ENCODE assay signal across 7 mouse cellular contexts in the genomic region with DNA sequence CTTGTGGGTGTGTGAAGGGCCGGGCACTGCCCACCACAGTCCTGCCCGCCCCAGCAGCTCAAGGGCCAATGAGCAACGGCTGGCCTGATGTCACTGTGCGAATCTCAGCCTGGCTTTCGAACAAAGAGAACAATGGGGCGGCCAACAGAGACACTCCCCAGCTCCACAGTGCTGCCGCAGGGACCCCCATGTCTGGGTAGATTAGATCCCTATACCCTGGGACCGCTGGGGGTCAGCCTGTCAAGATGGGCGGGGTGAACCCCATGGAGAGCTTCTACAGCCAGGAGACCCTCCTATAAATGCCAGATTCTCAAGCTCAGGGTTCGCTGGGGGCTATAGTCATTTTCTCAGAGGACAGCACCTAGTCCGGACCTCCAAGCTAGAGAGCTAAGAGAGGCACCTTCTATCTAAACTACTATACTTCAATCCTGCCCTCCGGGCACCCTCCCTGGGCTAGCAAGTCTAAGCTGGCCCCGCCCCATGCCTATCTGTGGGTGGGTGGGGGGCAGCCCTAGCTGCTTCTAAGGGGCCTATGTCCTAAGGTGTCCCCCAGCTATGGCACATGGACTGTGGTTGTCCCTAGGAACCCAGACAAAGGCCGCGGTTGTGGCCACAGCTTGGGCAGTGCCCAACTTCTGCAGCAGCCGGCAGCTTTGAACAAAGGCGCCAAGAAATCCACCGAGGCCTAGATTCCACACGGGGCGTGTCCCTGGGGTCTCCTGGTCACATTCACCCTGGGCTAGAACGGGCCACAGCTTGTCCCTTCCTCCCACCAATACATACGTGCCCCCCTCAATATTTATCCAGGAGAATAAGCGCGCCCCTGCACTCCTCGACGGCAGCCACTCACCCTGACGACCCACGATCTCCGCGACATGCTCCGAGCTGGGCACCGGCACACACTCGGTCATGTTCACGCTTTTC. TPM values are rescaled to one million over a fixed set of nuclear protein-coding genes. Genes with fewer than 3 reads are reported as not detected.
DNase-seq lines count a peak whose midpoint lies in the region; ATAC-seq and TF ChIP-seq lines count a peak whose summit lies in the region.

No protein-coding gene starts in this region.

- TF ChIP-seq EP300 in lung, postnatal 0 days (IDR thresholded peaks at IDR 0.05) = no peak

- DNase-seq in right cerebral cortex, postnatal 10 days (ENCODE audit: low spot score in 2 of 2) = peak; percentile 72 to 84
- DNase-seq in right cerebral cortex, postnatal 36 days (ENCODE audit: low spot score in 2 of 2) = no peak
- peak; percentile 77 for DNase-seq in embryo, embryonic 9.5 days (ENCODE audit: extremely low spot score)
- DNase-seq in lung, postnatal 0 days (ENCODE audit: low spot score) = peak; percentile 75
- peak; percentile 29 for DNase-seq in yolk sac, embryonic 10.5 days (ENCODE audit: low spot score)
- no peak for DNase-seq in frontal cortex, postnatal 25 days (ENCODE audit: low spot score in 2 of 2)

- H3K4me1 ChIP-seq in hindbrain, embryonic 13.5 days (replicated peaks) = peaks cover 53% of the 10 kb centered on the region
- H3K4me1 ChIP-seq in lung, postnatal 0 days (ENCODE audit: insufficient read depth, low read depth, low read length) = peaks cover 20% of the 10 kb centered on the region; the same call in 1 of the 2 replicates

- H3K4me2 ChIP-seq in hindbrain, embryonic 13.5 days = peak overlapping the region; percentile 100
- H3K4me2 ChIP-seq in lung, postnatal 0 days (replicated peaks; ENCODE audit: low read depth, low read length) = peak overlapping the region; percentile 92

- no peak for TF ChIP-seq CTCF in lung, postnatal 0 days (IDR thresholded peaks at IDR 0.05)

- peaks cover 53% of the 10 kb centered on the region for H3K36me3 ChIP-seq in hindbrain, embryonic 13.5 days
- peaks cover 13% of the 10 kb centered on the region; the same call in 1 of the 2 replicates for H3K36me3 ChIP-seq in lung, postnatal 0 days (ENCODE audit: insufficient read depth, low read length)

- peak; percentile 67 for ATAC-seq in hindbrain, embryonic 13.5 days (ENCODE audit: low FRiP score)
- ATAC-seq in lung, postnatal 0 days = peak; percentile 45

- peak overlapping the region; percentile 100 for H3K9ac ChIP-seq in hindbrain, embryonic 13.5 days
- H3K9ac ChIP-seq in lung, postnatal 0 days (replicated peaks; ENCODE audit: low read depth) = peak overlapping the region; percentile 78

- no peaks in the 10 kb centered on the region for H3K9me3 ChIP-seq in hindbrain, embryonic 13.5 days
- no peaks in the 10 kb centered on the region for H3K9me3 ChIP-seq in lung, postnatal 0 days (ENCODE audit: low read length)

- peak overlapping the region; percentile 98 for H3K4me3 ChIP-seq in hindbrain, embryonic 13.5 days
- H3K4me3 ChIP-seq in lung, postnatal 0 days (ENCODE audit: low read depth, low read length) = peak overlapping the region; percentile 79

- WGBS in hindbrain, embryonic 13.5 days = under 1% methylated on average over 34 of the region's 34 CpGs
- 3% methylated on average over 34 of the region's 34 CpGs for WGBS in lung, postnatal 0 days

- H3K27me3 ChIP-seq in hindbrain, embryonic 13.5 days = no peaks in the 10 kb centered on the region
- H3K27me3 ChIP-seq in lung, postnatal 0 days (replicated peaks; ENCODE audit: insufficient read depth, low read length) = no peaks in the 10 kb centered on the region

- H3K27ac ChIP-seq in hindbrain, embryonic 13.5 days = peak overlapping the region; percentile 99
- peak overlapping the region; percentile 76 for H3K27ac ChIP-seq in lung, postnatal 0 days (ENCODE audit: low read length)

RNA-seq across cellular contexts. Expression of gene Mex3d, which starts 1.4 kb away (rescaled TPM):
- 14.8 and 16.5 TPM in 2 replicates for polyA plus RNA-seq in hindbrain, embryonic 13.5 days (2015; fragmentation: Nextera tagmentation; extraction: Ambion mirVana)
- polyA plus RNA-seq in lung, postnatal 0 days (2015; fragmentation: Nextera tagmentation; extraction: Ambion mirVana) = 6.0 and 6.3 TPM in 2 replicates

RNA-seq across cellular contexts. Expression of gene Mbd3, which starts 13.3 kb away (rescaled TPM):
- polyA plus RNA-seq in hindbrain, embryonic 13.5 days (2015; fragmentation: Nextera tagmentation; extraction: Ambion mirVana) = 230 TPM in 2 replicates
- polyA plus RNA-seq in lung, postnatal 0 days (2015; fragmentation: Nextera tagmentation; extraction: Ambion mirVana) = 90.6 and 90.7 TPM in 2 replicates

RNA-seq across cellular contexts. Expression of gene Uqcr11, which starts 20.6 kb away (rescaled TPM):
- 575 and 577 TPM in 2 replicates for polyA plus RNA-seq in hindbrain, embryonic 13.5 days (2015; fragmentation: Nextera tagmentation; extraction: Ambion mirVana)
- polyA plus RNA-seq in lung, postnatal 0 days (2015; fragmentation: Nextera tagmentation; extraction: Ambion mirVana) = 511 and 651 TPM in 2 replicates

RNA-seq across cellular contexts. Expression of gene Plk5, which starts 29.8 kb away (rescaled TPM):
- 1.2 and 1.7 TPM in 2 replicates for polyA plus RNA-seq in hindbrain, embryonic 13.5 days (2015; fragmentation: Nextera tagmentation; extraction: Ambion mirVana)
- 1.00 and 1.0 TPM in 2 replicates for polyA plus RNA-seq in lung, postnatal 0 days (2015; fragmentation: Nextera tagmentation; extraction: Ambion mirVana)

RNA-seq across cellular contexts. Expression of gene Adamtsl5, which starts 37.9 kb away (rescaled TPM):
- polyA plus RNA-seq in hindbrain, embryonic 13.5 days (2015; fragmentation: Nextera tagmentation; extraction: Ambion mirVana) = 0.42 and 0.66 TPM in 2 replicates
- polyA plus RNA-seq in lung, postnatal 0 days (2015; fragmentation: Nextera tagmentation; extraction: Ambion mirVana) = 6.4 and 7.3 TPM in 2 replicates

Comparison
In these comparisons a context has a peak if more than half of its experiments do, and no peak if none do; other contexts are left out.
1. DNase-seq: peak in right cerebral cortex, postnatal 10 days (2 of 2), embryo, embryonic 9.5 days (single experiment), lung, postnatal 0 days (single experiment) and yolk sac, embryonic 10.5 days (single experiment); none in right cerebral cortex, postnatal 36 days (0 of 2) and frontal cortex, postnatal 25 days (0 of 2).